Mouse (Mus musculus) adrenal gland, postnatal 4 days (tissue): ENCODE results near the gene 4930524B15Rik. TPM values are rescaled to one million over a fixed set of nuclear protein-coding genes. Genes with fewer than 3 reads are reported as not detected.

Source experiments
- total RNA-seq, 2 experiments: library from RNA; stranded (reverse); gene quantifications; 2 replicates each; pipeline ENCODE4 v1.2.3; 2021

The 4930524B15Rik gene
- total RNA-seq, 2 experiments from 2014 or later = not detected

Other genes with a start within 250 kb of the 4930524B15Rik start
- 10 to 100 TPM; 78.2 to 91.3 TPM for gene Cpeb4, start 93.4 kb upstream of the 4930524B15Rik start, total RNA-seq
- 10 to 100 TPM; 58.2 to 64.7 TPM for gene Nsg2, start 34.9 kb downstream of the 4930524B15Rik start, total RNA-seq
- gene Il9r, start 234.7 kb downstream of the 4930524B15Rik start, total RNA-seq = under 1 TPM; 0.17 to 0.40 TPM
- 10 to 100 TPM; 19.5 to 20.2 TPM for gene Snrnp25, start 239.8 kb downstream of the 4930524B15Rik start, total RNA-seq